Mouse (Mus musculus): ENCODE measurements at regions not wholly inside any gene's neighbourhood (a gene's known extent, or its start where the extent isn't known, plus 50 kb on each side); places are given as distances from the start of the nearest gene placed in this dataset.
A peak's percentile ranks its signal among the peaks of the same experiment; 100 is the strongest.

GRCm38 (mm10) chrX:42332906-42333305 is 156.6 kb upstream of the Tex13c2 start:
- Histone ChIP-seq H3K27ac (no peak overlapping the region), H3K79me2 (replicated peaks; ENCODE audit: control insufficient read depth, insufficient read depth, low read length) (no peaks in the 10 kb centered on the region), H3K4me3 (no peak overlapping the region), H3K36me3 (ENCODE audit: control insufficient read depth, insufficient read depth, low read length) (no peaks in the 10 kb centered on the region), H3K9ac (ENCODE audit: low read depth, low read length) (no peak overlapping the region), H3K4me1 (ENCODE audit: control insufficient read depth, insufficient read depth, low read length) (no peaks in the 10 kb centered on the region), H3K27me3 (ENCODE audit: control insufficient read depth, insufficient read depth, low read length) (no peaks in the 10 kb centered on the region)
- DNase-seq = no peak
- intact Hi-C loops (cut with DNase I) = no loop called here
- WGBS = 46% methylated on average over 7 of the region's 7 CpGs
- TF ChIP-seq EP300 (IDR thresholded peaks at IDR 0.05; ENCODE audit: insufficient read depth, low read depth, low read length) = no peak
- no peak for TF ChIP-seq POLR2A (IDR thresholded peaks at IDR 0.05; ENCODE audit: insufficient read depth, low read depth, low read length)
- no peak for TF ChIP-seq CTCF (IDR thresholded peaks at IDR 0.05)

GRCm38 (mm10) chrX:42333631-42334030 is 155.9 kb upstream of the Tex13c2 start:
- no peaks in the 10 kb centered on the region for H3K27me3 ChIP-seq (ENCODE audit: control insufficient read depth, insufficient read depth, low read length)
- no peak for TF ChIP-seq EP300 (IDR thresholded peaks at IDR 0.05; ENCODE audit: insufficient read depth, low read depth, low read length)
- TF ChIP-seq CTCF (IDR thresholded peaks at IDR 0.05) = no peak
- no peak for TF ChIP-seq POLR2A (IDR thresholded peaks at IDR 0.05; ENCODE audit: insufficient read depth, low read depth, low read length)
- DNase-seq = no peak
- no peaks in the 10 kb centered on the region for H3K4me1 ChIP-seq (ENCODE audit: control insufficient read depth, insufficient read depth, low read length)
- no peak overlapping the region for H3K27ac ChIP-seq
- H3K9ac ChIP-seq (ENCODE audit: low read depth, low read length) = no peak overlapping the region
- H3K79me2 ChIP-seq (replicated peaks; ENCODE audit: control insufficient read depth, insufficient read depth, low read length) = no peaks in the 10 kb centered on the region
- no peaks in the 10 kb centered on the region for H3K36me3 ChIP-seq (ENCODE audit: control insufficient read depth, insufficient read depth, low read length)
- WGBS = 40% methylated on average over 4 of the region's 4 CpGs
- no peak overlapping the region for H3K4me3 ChIP-seq
- intact Hi-C loops (cut with DNase I) = no loop called here

GRCm38 (mm10) chrX:42334794-42335193 is 154.7 kb upstream of the Tex13c2 start:
- Histone ChIP-seq H3K4me1 (ENCODE audit: control insufficient read depth, insufficient read depth, low read length) (no peaks in the 10 kb centered on the region), H3K27me3 (ENCODE audit: control insufficient read depth, insufficient read depth, low read length) (no peaks in the 10 kb centered on the region), H3K9ac (ENCODE audit: low read depth, low read length) (no peak overlapping the region), H3K79me2 (replicated peaks; ENCODE audit: control insufficient read depth, insufficient read depth, low read length) (no peaks in the 10 kb centered on the region), H3K4me3 (no peak overlapping the region), H3K36me3 (ENCODE audit: control insufficient read depth, insufficient read depth, low read length) (no peaks in the 10 kb centered on the region), H3K27ac (no peak overlapping the region)
- DNase-seq = no peak
- no peak for TF ChIP-seq EP300 (IDR thresholded peaks at IDR 0.05; ENCODE audit: insufficient read depth, low read depth, low read length)
- TF ChIP-seq CTCF (IDR thresholded peaks at IDR 0.05) = no peak
- no peak for TF ChIP-seq POLR2A (IDR thresholded peaks at IDR 0.05; ENCODE audit: insufficient read depth, low read depth, low read length)
- 82% methylated on average over 2 of the region's 2 CpGs for WGBS
- intact Hi-C loops (cut with DNase I) = no loop called here

GRCm38 (mm10) chrX:42336772-42337171 is 152.7 kb upstream of the Tex13c2 start:
- H3K4me3 ChIP-seq = no peak overlapping the region
- intact Hi-C loops (cut with DNase I) = no loop called here
- H3K9ac ChIP-seq (ENCODE audit: low read depth, low read length) = no peak overlapping the region
- no peak overlapping the region for H3K27ac ChIP-seq
- no peaks in the 10 kb centered on the region for H3K79me2 ChIP-seq (replicated peaks; ENCODE audit: control insufficient read depth, insufficient read depth, low read length)
- no peaks in the 10 kb centered on the region for H3K36me3 ChIP-seq (ENCODE audit: control insufficient read depth, insufficient read depth, low read length)
- no peak for TF ChIP-seq EP300 (IDR thresholded peaks at IDR 0.05; ENCODE audit: insufficient read depth, low read depth, low read length)
- no peak for TF ChIP-seq POLR2A (IDR thresholded peaks at IDR 0.05; ENCODE audit: insufficient read depth, low read depth, low read length)
- no peak for TF ChIP-seq CTCF (IDR thresholded peaks at IDR 0.05)
- no peaks in the 10 kb centered on the region for H3K27me3 ChIP-seq (ENCODE audit: control insufficient read depth, insufficient read depth, low read length)
- H3K4me1 ChIP-seq (ENCODE audit: control insufficient read depth, insufficient read depth, low read length) = no peaks in the 10 kb centered on the region
- DNase-seq = no peak
- 82% methylated on average over 3 of the region's 3 CpGs for WGBS

- intact Hi-C loops (cut with DNase I) = no loop called here
- Histone ChIP-seq H3K4me1 (ENCODE audit: control insufficient read depth, insufficient read depth, low read length) (no peaks in the 10 kb centered on the region), H3K27ac (no peak overlapping the region), H3K79me2 (replicated peaks; ENCODE audit: control insufficient read depth, insufficient read depth, low read length) (no peaks in the 10 kb centered on the region), H3K9ac (ENCODE audit: low read depth, low read length) (no peak overlapping the region), H3K27me3 (ENCODE audit: control insufficient read depth, insufficient read depth, low read length) (no peaks in the 10 kb centered on the region), H3K36me3 (ENCODE audit: control insufficient read depth, insufficient read depth, low read length) (no peaks in the 10 kb centered on the region), H3K4me3 (no peak overlapping the region)
- no peak for DNase-seq
- TF ChIP-seq EP300 (IDR thresholded peaks at IDR 0.05; ENCODE audit: insufficient read depth, low read depth, low read length) (no peak), POLR2A (IDR thresholded peaks at IDR 0.05; ENCODE audit: insufficient read depth, low read depth, low read length) (no peak), CTCF (IDR thresholded peaks at IDR 0.05) (no peak)
- WGBS = 70% methylated on average over 7 of the region's 7 CpGs
Observed at GRCm38 (mm10) chrX:42342362-42342761, 147.1 kb upstream of the Tex13c2 start.

GRCm38 (mm10) chrX:42342951-42343879 is 146.3 kb upstream of the Tex13c2 start:
- DNase-seq = peak in 1 of 2 experiments; percentile 4

More at GRCm38 (mm10) chrX:42342951-42343879, 146.3 kb upstream of the Tex13c2 start:
- intact Hi-C loops (cut with DNase I) = no loop called here
- TF ChIP-seq CTCF (IDR thresholded peaks at IDR 0.05) (no peak), EP300 (IDR thresholded peaks at IDR 0.05; ENCODE audit: insufficient read depth, low read depth, low read length) (no peak), POLR2A (IDR thresholded peaks at IDR 0.05; ENCODE audit: insufficient read depth, low read depth, low read length) (no peak)
- H3K9ac ChIP-seq (ENCODE audit: low read depth, low read length) = no peak overlapping the region
- H3K4me1 ChIP-seq (ENCODE audit: control insufficient read depth, insufficient read depth, low read length) = no peaks in the 10 kb centered on the region
- no peak overlapping the region for H3K27ac ChIP-seq
- no peak overlapping the region for H3K4me3 ChIP-seq
- no peaks in the 10 kb centered on the region for H3K27me3 ChIP-seq (ENCODE audit: control insufficient read depth, insufficient read depth, low read length)
- H3K79me2 ChIP-seq (replicated peaks; ENCODE audit: control insufficient read depth, insufficient read depth, low read length) = no peaks in the 10 kb centered on the region
- WGBS = 35% methylated on average over 16 of the region's 16 CpGs
- H3K36me3 ChIP-seq (ENCODE audit: control insufficient read depth, insufficient read depth, low read length) = no peaks in the 10 kb centered on the region

All from heart, adult 2 months (tissue).